Mouse (Mus musculus): Measurements from ENCODE around the gene Hoxa7. TPM values are rescaled to one million over a fixed set of nuclear protein-coding genes. Genes with fewer than 3 reads are reported as not detected.

The Hoxa7 gene
- polyA plus RNA-seq, 2 experiments = 10.1 to 15.8 TPM

GRCm38 (mm10) chr6:52236806-52237205, 15.2 kb upstream of the Hoxa7 start:
- Histone ChIP-seq H3K27ac (replicated peaks; ENCODE audit: low read depth, low read length) (peak overlapping the region; percentile 99), H3K4me1 (ENCODE audit: control insufficient read depth, insufficient read depth, low read length) (peaks cover 23% of the 10 kb centered on the region), H3K9me3 (ENCODE audit: control insufficient read depth, low read length) (no peaks in the 10 kb centered on the region), H3K27me3 (ENCODE audit: control insufficient read depth, insufficient read depth, low read length) (no peaks in the 10 kb centered on the region), H3K4me2 (replicated peaks; ENCODE audit: low read depth, low read length, severe bottlenecking) (peak overlapping the region; percentile 96), H3K36me3 (ENCODE audit: control insufficient read depth, insufficient read depth, low read length) (peaks cover 28% of the 10 kb centered on the region), H3K4me3 (replicated peaks; ENCODE audit: low read length) (peak overlapping the region; percentile 90), H3K9ac (ENCODE audit: low read depth, low read length, severe bottlenecking) (peak overlapping the region; percentile 100)
- ATAC-seq (ENCODE audit: low FRiP score, low read depth) = no peak
- TF ChIP-seq POLR2A (IDR thresholded peaks at IDR 0.05; ENCODE audit: borderline replicate concordance, extremely low read depth, insufficient read depth, insufficient read length) = no peak
- WGBS = 16% methylated on average over 3 of the region's 3 CpGs
- no peak for DNase-seq (ENCODE audit: low spot score)

GRCm38 (mm10) chr6:52235866-52236265, 14.2 kb upstream of the Hoxa7 start:
- Histone ChIP-seq H3K9ac (ENCODE audit: low read depth, low read length, severe bottlenecking) (peak overlapping the region; percentile 100), H3K36me3 (ENCODE audit: control insufficient read depth, insufficient read depth, low read length) (peaks cover 35% of the 10 kb centered on the region), H3K27me3 (ENCODE audit: control insufficient read depth, insufficient read depth, low read length) (no peaks in the 10 kb centered on the region), H3K4me3 (replicated peaks; ENCODE audit: low read length) (peak overlapping the region; percentile 90), H3K4me1 (ENCODE audit: control insufficient read depth, insufficient read depth, low read length) (peaks cover 20% of the 10 kb centered on the region), H3K27ac (replicated peaks; ENCODE audit: low read depth, low read length) (peak overlapping the region; percentile 99), H3K4me2 (replicated peaks; ENCODE audit: low read depth, low read length, severe bottlenecking) (peak overlapping the region; percentile 96), H3K9me3 (ENCODE audit: control insufficient read depth, low read length) (no peaks in the 10 kb centered on the region)
- 21% methylated on average over 6 of the region's 6 CpGs for WGBS
- ATAC-seq (ENCODE audit: low FRiP score, low read depth) = no peak
- no peak for DNase-seq (ENCODE audit: low spot score)
- TF ChIP-seq POLR2A (IDR thresholded peaks at IDR 0.05; ENCODE audit: borderline replicate concordance, extremely low read depth, insufficient read depth, insufficient read length) = no peak

GRCm38 (mm10) chr6:52235267-52235666, 13.6 kb upstream of the Hoxa7 start:
- peaks cover 41% of the 10 kb centered on the region for H3K36me3 ChIP-seq (ENCODE audit: control insufficient read depth, insufficient read depth, low read length)

GRCm38 (mm10) chr6:52234428-52235140, 12.9 kb upstream of the Hoxa7 start:
- peak overlapping the region; percentile 90 for H3K4me3 ChIP-seq (replicated peaks; ENCODE audit: low read length)
- 2% methylated on average over 41 of the region's 68 CpGs for WGBS
- H3K36me3 ChIP-seq (ENCODE audit: control insufficient read depth, insufficient read depth, low read length) = peaks cover 48% of the 10 kb centered on the region
- ATAC-seq (ENCODE audit: low FRiP score, low read depth) = peak; percentile 72
- peak overlapping the region; percentile 100 for H3K9ac ChIP-seq (ENCODE audit: low read depth, low read length, severe bottlenecking)
- H3K9me3 ChIP-seq (ENCODE audit: control insufficient read depth, low read length) = no peaks in the 10 kb centered on the region
- H3K27ac ChIP-seq (replicated peaks; ENCODE audit: low read depth, low read length) = peak overlapping the region; percentile 99
- peak; percentile 95 for DNase-seq (ENCODE audit: low spot score)
- H3K4me1 ChIP-seq (ENCODE audit: control insufficient read depth, insufficient read depth, low read length) = peaks cover 18% of the 10 kb centered on the region
- no peak for TF ChIP-seq POLR2A (IDR thresholded peaks at IDR 0.05; ENCODE audit: borderline replicate concordance, extremely low read depth, insufficient read depth, insufficient read length)
- peak overlapping the region; percentile 96 for H3K4me2 ChIP-seq (replicated peaks; ENCODE audit: low read depth, low read length, severe bottlenecking)
- H3K27me3 ChIP-seq (ENCODE audit: control insufficient read depth, insufficient read depth, low read length) = no peaks in the 10 kb centered on the region

More at GRCm38 (mm10) chr6:52235267-52235666, 13.6 kb upstream of the Hoxa7 start:
- peak overlapping the region; percentile 96 for H3K4me2 ChIP-seq (replicated peaks; ENCODE audit: low read depth, low read length, severe bottlenecking)
- peak overlapping the region; percentile 99 for H3K27ac ChIP-seq (replicated peaks; ENCODE audit: low read depth, low read length)
- peak overlapping the region; percentile 90 for H3K4me3 ChIP-seq (replicated peaks; ENCODE audit: low read length)
- 0 out of 2 replicates have a peak, but pooled peaks have one; percentile 18 for TF ChIP-seq POLR2A (IDR thresholded peaks at IDR 0.05; ENCODE audit: borderline replicate concordance, extremely low read depth, insufficient read depth, insufficient read length)
- H3K9ac ChIP-seq (ENCODE audit: low read depth, low read length, severe bottlenecking) = peak overlapping the region; percentile 100
- 14% methylated on average over 9 of the region's 9 CpGs for WGBS
- no peak for ATAC-seq (ENCODE audit: low FRiP score, low read depth)
- peaks cover 18% of the 10 kb centered on the region for H3K4me1 ChIP-seq (ENCODE audit: control insufficient read depth, insufficient read depth, low read length)
- H3K27me3 ChIP-seq (ENCODE audit: control insufficient read depth, insufficient read depth, low read length) = no peaks in the 10 kb centered on the region
- DNase-seq (ENCODE audit: low spot score) = no peak
- H3K9me3 ChIP-seq (ENCODE audit: control insufficient read depth, low read length) = no peaks in the 10 kb centered on the region

GRCm38 (mm10) chr6:52233546-52234427, 12.1 kb upstream of the Hoxa7 start:
- H3K36me3 ChIP-seq (ENCODE audit: control insufficient read depth, insufficient read depth, low read length) = peaks cover 56% of the 10 kb centered on the region
- H3K27ac ChIP-seq (replicated peaks; ENCODE audit: low read depth, low read length) = peak overlapping the region; percentile 99
- ATAC-seq (ENCODE audit: low FRiP score, low read depth) = peak; percentile 25; the same call in 1 of the 2 replicates
- TF ChIP-seq POLR2A (IDR thresholded peaks at IDR 0.05; ENCODE audit: borderline replicate concordance, extremely low read depth, insufficient read depth, insufficient read length) = no peak
- peak overlapping the region; percentile 90 for H3K4me3 ChIP-seq (replicated peaks; ENCODE audit: low read length)
- H3K9me3 ChIP-seq (ENCODE audit: control insufficient read depth, low read length) = no peaks in the 10 kb centered on the region
- WGBS = under 1% methylated on average over 50 of the region's 70 CpGs
- peak overlapping the region; percentile 96 for H3K4me2 ChIP-seq (replicated peaks; ENCODE audit: low read depth, low read length, severe bottlenecking)
- DNase-seq (ENCODE audit: low spot score) = no peak
- peak overlapping the region; percentile 100 for H3K9ac ChIP-seq (ENCODE audit: low read depth, low read length, severe bottlenecking)
- no peaks in the 10 kb centered on the region for H3K27me3 ChIP-seq (ENCODE audit: control insufficient read depth, insufficient read depth, low read length)
- H3K4me1 ChIP-seq (ENCODE audit: control insufficient read depth, insufficient read depth, low read length) = peaks cover 18% of the 10 kb centered on the region
